Mouse (Mus musculus) stomach, embryonic 14.5 days (tissue): ENCODE results near the gene Trim41. TPM values are rescaled to one million over a fixed set of nuclear protein-coding genes. Genes with fewer than 3 reads are reported as not detected.

Experiments used
- ATAC-seq: fragments of 200-750 bp; cut with Nextera tagmentation; 2 replicates; pipeline ENCODE4 v1.8.0; 2017; ENCODE audit warnings: low read depth, moderate TSS enrichment; ENCODE audit not compliant: insufficient number of reproducible peaks, insufficient read depth, low FRiP score
- H3K27ac ChIP-seq: fragments of 300-500 bp; sonication (generic); 2 replicates; pipeline ENCODE4 v1.5.1; 2014; ENCODE audit warnings: mild to moderate bottlenecking, low read length, moderate library complexity, mixed read lengths
- H3K27me3 ChIP-seq: fragments of 300-500 bp; sonication (generic); 2 replicates; pipeline ENCODE4 v1.6.1; 2014; ENCODE audit warnings: low read length, control low read depth, mixed read lengths; ENCODE audit not compliant: control insufficient read depth, insufficient read depth
- H3K36me3 ChIP-seq: fragments of 300-500 bp; sonication (generic); 2 replicates; pipeline ENCODE4 v1.6.1; 2014; ENCODE audit warnings: mild to moderate bottlenecking, control low read depth, low read length, moderate library complexity, mixed read lengths; ENCODE audit not compliant: control insufficient read depth, insufficient read depth
- H3K4me1 ChIP-seq: fragments of 300-500 bp; sonication (generic); 2 replicates; pipeline ENCODE4 v1.6.1; 2014; ENCODE audit warnings: low read length, control low read depth, mixed read lengths; ENCODE audit not compliant: control insufficient read depth, insufficient read depth
- H3K4me2 ChIP-seq: fragments of 300-500 bp; sonication (generic); replicated peaks from 2 replicates; pipeline ENCODE4 v1.6.1; 2014; ENCODE audit warnings: low read depth, low read length, control low read depth
- H3K4me3 ChIP-seq: fragments of 300-500 bp; sonication (generic); 2 replicates; pipeline ENCODE4 v1.5.1; 2014; ENCODE audit warnings: low read depth, low read length, control low read depth
- H3K9ac ChIP-seq: fragments of 300-500 bp; sonication (generic); replicated peaks from 2 replicates; pipeline ENCODE4 v1.6.1; 2014; ENCODE audit warnings: low read depth, mild to moderate bottlenecking, control low read depth, low read length, moderate library complexity, mixed read lengths
- H3K9me3 ChIP-seq: fragments of 300-500 bp; sonication (generic); 2 replicates; pipeline ENCODE4 v1.6.1; 2016; ENCODE audit warnings: low read depth, low read length, control low read depth; ENCODE audit not compliant: control insufficient read depth
- WGBS: fragments of 180-500 bp; shearing (Covaris S2); extraction: QIAGEN DNeasy Blood & Tissue Kit; methylation state at CpG from one replicate; pipeline ENCODE4 v1.1.7; 2014; 5-methylcytosine and 5-hydroxymethylcytosine counted together
- polyA plus RNA-seq: library from polyadenylated mRNA; unstranded; fragments of >200 nt; fragmentation: Nextera tagmentation; extraction: Ambion mirVana; gene quantifications from 2 replicates; pipeline ENCODE4 v1.2.1, GENCODE M21; 2014

Gene Trim41
- polyA plus RNA-seq, 1 experiment from 2014 or later, result 6.2 TPM

DNA sequence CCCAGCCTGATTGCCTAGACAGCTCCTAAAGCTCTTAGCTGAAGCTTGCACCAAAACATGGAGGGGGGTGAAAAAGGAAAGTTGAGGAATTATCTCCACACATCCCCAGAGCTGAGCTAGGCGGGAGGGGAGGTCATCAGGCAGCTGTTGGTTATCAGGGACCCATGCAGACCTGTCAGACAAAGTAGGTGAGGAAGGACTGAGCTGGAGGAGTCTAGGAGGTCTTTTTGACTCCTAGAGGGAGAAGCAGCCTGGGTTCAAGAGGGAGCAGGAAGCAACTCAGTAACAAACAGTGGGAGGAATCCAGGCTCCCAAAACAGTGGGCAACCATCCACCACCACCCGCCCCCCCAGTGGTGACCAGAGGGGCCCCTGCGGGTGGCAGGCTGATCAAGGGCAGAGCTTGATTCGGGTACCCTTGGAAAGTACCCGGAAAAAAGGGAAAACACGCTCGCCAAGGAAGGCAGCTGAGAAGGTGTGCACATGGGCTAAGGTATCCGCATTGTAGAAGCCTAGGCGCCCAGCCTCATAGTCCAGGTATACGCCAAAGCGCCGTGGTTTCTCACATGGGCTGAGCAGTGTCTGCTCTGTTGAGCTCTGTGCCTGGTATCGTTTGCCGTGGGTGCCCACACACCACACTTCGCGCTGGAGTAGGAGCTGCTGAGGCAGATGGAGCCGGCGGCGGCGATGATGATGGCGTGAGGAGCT, 10.1 kb downstream of the Trim41 start:
- no peak overlapping the region for H3K4me3 ChIP-seq
- H3K4me2 ChIP-seq, result no peak overlapping the region
- H3K4me1 ChIP-seq, result peaks cover 5% of the 10 kb centered on the region
- H3K9ac ChIP-seq, result no peak overlapping the region
- no peaks in the 10 kb centered on the region for H3K9me3 ChIP-seq
- peak; percentile 33; the same call in 1 of the 2 replicates for ATAC-seq
- H3K36me3 ChIP-seq, result peaks cover 94% of the 10 kb centered on the region
- H3K27me3 ChIP-seq, result no peaks in the 10 kb centered on the region
- H3K27ac ChIP-seq, result no peak overlapping the region
- 61% methylated on average over 21 of the region's 21 CpGs for WGBS

DNA sequence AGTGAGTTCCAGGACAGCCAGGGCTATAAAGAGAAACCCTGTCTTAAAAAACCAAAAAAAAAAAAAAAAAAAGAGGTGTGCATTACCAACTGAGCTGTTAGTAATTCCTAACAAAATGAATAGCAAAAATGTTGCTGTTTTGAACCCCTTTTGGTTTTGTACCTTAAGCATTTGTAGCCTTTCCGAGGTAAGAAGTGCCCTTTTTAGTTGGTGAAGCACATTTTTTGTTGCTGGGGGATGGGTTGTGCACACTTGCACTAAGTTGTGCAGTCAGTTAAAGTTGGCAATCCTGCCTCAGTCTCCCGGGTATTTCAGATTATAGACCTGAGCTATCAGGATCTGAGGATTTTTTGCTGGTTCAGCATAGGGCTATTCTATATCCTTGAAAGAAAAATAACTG, 12.2 kb downstream of the Trim41 start:
- 85% methylated on average over 2 of the region's 2 CpGs for WGBS
- peaks cover 12% of the 10 kb centered on the region for H3K4me1 ChIP-seq

DNA sequence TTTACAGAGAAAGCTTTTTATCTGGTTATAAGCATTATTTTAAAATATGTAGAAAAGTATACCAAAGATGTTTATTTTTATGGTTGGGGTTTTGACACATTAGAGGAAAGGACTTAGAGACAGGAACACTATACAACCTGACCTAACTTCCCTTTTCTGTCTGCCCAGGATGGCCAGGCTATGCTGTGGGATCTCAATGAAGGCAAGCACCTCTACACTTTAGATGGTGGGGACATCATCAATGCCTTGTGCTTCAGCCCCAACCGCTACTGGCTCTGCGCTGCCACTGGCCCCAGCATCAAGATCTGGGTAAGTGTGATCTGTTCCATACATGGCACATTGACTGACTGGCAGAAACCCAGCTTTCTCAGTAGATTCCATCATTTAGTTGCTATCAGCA, 13.2 kb downstream of the Trim41 start:
- no peak overlapping the region for H3K4me2 ChIP-seq
- H3K4me1 ChIP-seq, result peaks cover 12% of the 10 kb centered on the region
- no peaks in the 10 kb centered on the region for H3K9me3 ChIP-seq
- peaks cover 75% of the 10 kb centered on the region for H3K36me3 ChIP-seq
- H3K4me3 ChIP-seq, result no peak overlapping the region
- H3K9ac ChIP-seq, result no peak overlapping the region
- H3K27ac ChIP-seq, result no peak overlapping the region
- ATAC-seq, result no peak
- H3K27me3 ChIP-seq, result no peaks in the 10 kb centered on the region
- 93% methylated on average over 2 of the region's 2 CpGs for WGBS

More for the DNA sequence above, 12.2 kb downstream of the Trim41 start:
- Histone ChIP-seq H3K27ac (no peak overlapping the region), H3K27me3 (no peaks in the 10 kb centered on the region), H3K4me3 (no peak overlapping the region), H3K9me3 (no peaks in the 10 kb centered on the region), H3K9ac (no peak overlapping the region), H3K4me2 (no peak overlapping the region), H3K36me3 (peaks cover 80% of the 10 kb centered on the region)
- ATAC-seq, result no peak

DNA sequence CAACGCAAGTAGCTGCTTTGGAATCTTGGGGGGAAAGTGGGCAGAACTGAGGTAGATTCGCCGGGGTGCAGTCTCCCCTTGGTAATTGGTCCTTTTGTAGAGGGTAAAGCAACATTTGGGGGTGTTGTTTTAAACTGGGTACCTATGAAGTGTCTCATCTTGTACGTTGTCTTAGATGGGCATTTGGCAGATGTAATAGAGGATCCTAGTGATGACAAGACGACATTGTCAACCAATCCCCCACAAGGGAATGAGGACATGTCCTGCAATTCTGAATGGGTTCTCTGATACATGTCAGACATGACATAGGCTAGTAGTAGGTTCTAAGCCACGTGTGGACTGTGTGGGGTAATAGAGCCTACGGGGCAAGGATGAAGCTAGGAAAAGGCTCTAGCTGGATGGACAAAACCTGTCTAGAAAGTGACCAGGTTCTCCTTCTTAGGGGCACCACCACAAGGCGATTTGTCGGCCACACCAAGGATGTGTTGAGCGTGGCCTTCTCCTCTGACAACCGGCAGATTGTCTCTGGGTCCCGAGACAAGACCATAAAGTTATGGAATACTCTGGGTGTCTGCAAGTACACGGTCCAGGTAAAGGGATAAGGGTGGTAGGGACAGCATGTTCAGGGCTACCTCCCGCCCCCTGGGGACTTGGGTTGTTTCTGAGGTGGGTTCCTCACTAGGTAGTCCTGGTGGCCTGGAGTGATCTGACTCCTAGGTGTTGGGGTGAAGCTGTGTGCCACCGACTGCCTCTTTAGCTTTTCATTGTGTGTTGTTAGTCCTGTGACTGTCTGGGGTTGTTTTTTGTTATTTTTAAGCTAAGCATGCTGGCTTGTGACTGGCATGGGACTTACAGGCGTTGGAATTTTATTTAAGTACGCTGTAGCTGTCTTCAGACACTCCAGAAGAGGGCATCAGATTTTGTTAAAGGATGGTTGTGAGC, 15.1 kb downstream of the Trim41 start:
- Histone ChIP-seq H3K36me3 (peaks cover 57% of the 10 kb centered on the region), H3K4me2 (peak overlapping the region; percentile 82), H3K9ac (peak overlapping the region; percentile 89), H3K27me3 (no peaks in the 10 kb centered on the region), H3K4me3 (peak overlapping the region; percentile 91), H3K4me1 (peaks cover 21% of the 10 kb centered on the region), H3K27ac (no peak overlapping the region), H3K9me3 (no peaks in the 10 kb centered on the region)
- WGBS, result 72% methylated on average over 17 of the region's 17 CpGs
- no peak for ATAC-seq

DNA sequence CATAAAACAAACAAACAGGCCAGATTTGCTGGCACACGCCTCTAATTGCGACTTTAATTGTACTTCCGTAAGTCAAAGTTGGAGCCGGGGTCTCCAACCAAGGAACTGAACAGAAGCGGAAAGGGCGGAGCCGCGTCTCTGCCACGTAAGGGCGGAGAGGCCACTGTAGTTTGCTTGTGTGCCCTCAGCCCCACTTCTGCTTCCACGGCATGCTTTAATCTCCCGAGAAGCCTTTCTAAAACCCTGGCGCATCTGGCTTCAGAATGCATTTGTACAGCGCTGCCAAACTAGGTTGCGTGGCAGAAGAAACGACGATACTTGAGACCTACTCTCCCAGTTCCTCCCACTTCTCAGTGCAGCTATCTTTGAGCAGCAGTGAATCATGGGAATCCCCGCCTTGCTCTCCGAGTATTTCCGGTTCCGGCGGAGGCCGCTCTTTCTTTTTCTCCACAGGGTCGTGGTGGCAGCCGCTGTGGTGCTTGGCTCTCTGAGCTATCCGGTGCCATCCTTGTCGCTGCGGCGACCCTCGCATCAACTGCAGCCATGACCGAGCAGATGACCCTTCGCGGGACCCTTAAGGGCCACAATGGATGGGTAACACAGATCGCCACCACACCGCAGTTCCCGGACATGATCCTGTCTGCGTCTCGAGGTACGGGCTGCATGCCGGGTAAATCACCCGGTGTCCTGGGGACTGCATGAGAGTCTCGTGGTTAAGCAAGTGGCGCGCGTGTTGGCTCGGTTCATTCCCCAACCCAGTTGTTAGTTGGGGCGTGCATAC, 17.0 kb downstream of the Trim41 start, which contains the start of gene Rack1:
Gene Rack1 (plus strand): TSS at position 412 of the 781 bp plus-strand sequence.
- Histone ChIP-seq H3K4me2 (peak within 1 kb of the TSS; percentile 82), H3K9ac (peak within 1 kb of the TSS; percentile 89), H3K4me1 (peaks cover 21% of the 10 kb centered on the region), H3K4me3 (peak within 1 kb of the TSS; percentile 91), H3K9me3 (no peaks in the 10 kb centered on the region), H3K27me3 (no peaks in the 10 kb centered on the region), H3K36me3 (peaks cover 38% of the 10 kb centered on the region), H3K27ac (peak within 1 kb of the TSS; percentile 96)
- under 1% methylated on average over 47 of the region's 47 CpGs for WGBS
- ATAC-seq, result peak; percentile 88

DNA sequence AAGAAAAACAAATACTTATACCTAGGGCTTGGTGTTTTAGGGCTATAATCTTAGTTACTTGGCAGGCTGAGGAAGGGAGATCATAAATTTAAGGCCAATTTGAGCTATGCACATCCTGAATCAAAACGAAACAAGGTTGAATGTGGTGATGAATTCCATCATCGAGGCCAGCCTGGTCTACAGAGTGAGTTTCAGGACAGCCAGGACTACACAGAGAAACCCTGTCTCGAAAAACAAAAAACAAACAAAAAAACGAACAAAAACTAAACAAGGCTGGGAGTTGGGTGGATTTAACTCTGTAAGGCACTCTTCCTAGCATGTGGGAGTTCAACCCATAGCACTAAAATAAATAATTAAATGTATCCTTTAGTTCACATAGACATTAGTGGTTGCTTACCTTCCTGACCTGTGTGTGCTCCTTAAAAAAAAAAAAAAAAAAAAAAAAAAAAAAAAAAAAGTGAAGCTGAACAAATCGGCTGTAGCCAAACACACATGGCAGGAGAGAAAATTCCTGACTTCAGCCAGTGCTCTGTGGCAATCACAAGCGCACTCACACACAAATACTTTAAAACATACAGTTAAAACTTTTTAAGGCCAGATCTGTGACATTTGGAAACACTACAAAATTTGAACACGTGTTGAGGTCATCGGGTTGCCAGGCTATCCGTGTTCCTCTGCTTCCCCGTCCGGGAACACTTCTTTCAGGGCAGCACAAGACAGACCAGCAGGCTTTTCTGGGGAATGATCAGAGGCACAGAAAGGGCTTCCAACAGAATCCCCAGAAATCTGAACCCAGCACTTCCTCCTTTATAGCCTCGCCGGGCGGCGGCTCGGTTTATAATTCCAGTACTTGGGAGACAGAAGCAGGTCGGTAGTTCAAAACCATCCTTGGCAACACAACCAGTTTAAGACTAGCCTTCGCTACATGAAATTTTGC, 17.9 kb downstream of the Trim41 start:
- 7% methylated on average over 18 of the region's 18 CpGs for WGBS
- Histone ChIP-seq H3K27me3 (no peaks in the 10 kb centered on the region), H3K27ac (peak overlapping the region; percentile 96), H3K4me3 (peak overlapping the region; percentile 91), H3K9me3 (no peaks in the 10 kb centered on the region), H3K9ac (peak overlapping the region; percentile 69), H3K4me1 (peaks cover 21% of the 10 kb centered on the region), H3K36me3 (peaks cover 29% of the 10 kb centered on the region), H3K4me2 (peak overlapping the region; percentile 82)
- peak; percentile 15; the same call in 1 of the 2 replicates for ATAC-seq

DNA sequence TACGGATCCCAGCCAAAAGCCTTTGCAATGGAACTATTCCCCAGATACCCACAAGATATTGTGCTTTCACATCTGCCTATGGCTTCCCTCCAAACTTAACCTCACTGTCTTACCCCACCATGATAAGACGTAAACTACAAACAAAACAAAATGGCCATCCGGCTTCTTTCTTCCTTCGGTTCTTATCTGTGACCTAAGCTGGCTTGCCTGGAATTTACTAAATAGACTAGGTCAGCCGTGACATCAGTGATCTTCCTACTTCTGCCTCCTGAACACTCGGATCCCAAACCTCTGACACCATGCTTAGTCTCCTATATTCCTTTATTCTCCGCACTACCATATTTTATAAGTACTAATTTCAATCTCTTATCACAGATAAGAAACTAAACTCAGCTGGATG, 18.8 kb downstream of the Trim41 start:
- Histone ChIP-seq H3K36me3 (peaks cover 20% of the 10 kb centered on the region), H3K4me1 (peaks cover 21% of the 10 kb centered on the region), H3K9ac (peak overlapping the region; percentile 69; the same call in 1 of the 2 replicates), H3K4me3 (peak overlapping the region; percentile 91; the same call in 1 of the 2 replicates), H3K27ac (no peak overlapping the region), H3K4me2 (peak overlapping the region; percentile 82; the same call in 1 of the 2 replicates), H3K27me3 (no peaks in the 10 kb centered on the region), H3K9me3 (no peaks in the 10 kb centered on the region)
- 76% methylated on average over 7 of the region's 7 CpGs for WGBS
- no peak for ATAC-seq
